Mouse (Mus musculus): Measurements from ENCODE around the gene Gm4869. TPM values are rescaled to one million over a fixed set of nuclear protein-coding genes. Genes with fewer than 3 reads are reported as not detected.

The Gm4869 gene
- total and polyA plus RNA-seq, 3 experiments: 0.03 to 0.14 (median 0.10) TPM

DNA sequence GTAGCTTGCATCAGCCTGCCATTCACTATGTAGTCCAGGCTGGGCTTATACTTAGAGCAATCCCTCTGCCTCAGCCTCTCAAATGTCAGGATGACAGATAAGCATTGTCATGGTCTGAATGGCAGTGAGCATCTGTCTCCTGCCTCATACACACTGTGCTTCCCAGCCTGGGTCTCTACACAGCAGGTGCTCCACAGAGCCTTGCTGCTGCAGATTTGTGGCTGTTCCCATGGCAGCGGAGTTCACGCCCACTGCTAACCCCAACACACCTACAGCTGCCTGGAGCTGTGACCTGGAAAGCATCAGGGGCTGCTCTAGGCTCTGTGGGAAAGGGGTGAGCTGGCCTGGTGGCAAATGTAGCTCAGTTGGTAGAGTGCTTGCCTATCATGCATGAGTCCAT is 19.5 kb downstream of the Gm4869 start:
- DNase-seq: no peak

DNA sequence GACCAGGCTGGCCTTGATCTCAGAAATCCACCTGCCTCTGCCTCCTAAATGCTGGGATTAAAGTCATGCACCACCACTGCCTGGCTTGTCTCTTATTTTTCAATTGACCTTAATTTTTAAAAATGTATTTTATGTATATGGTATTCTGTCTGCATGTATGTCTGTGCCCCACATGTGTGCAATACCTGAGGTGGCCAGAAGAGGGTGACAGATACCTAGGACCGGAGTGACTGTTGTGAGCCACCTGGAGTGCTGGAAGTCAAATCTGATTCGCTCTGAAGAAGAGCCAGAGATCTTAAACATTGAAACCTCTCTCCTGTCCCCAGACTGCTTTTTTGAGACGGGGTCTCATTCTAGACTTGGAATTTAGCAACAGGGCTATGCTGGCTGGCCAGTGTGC is 26.9 kb downstream of the Gm4869 start:
- no peak for DNase-seq

DNA sequence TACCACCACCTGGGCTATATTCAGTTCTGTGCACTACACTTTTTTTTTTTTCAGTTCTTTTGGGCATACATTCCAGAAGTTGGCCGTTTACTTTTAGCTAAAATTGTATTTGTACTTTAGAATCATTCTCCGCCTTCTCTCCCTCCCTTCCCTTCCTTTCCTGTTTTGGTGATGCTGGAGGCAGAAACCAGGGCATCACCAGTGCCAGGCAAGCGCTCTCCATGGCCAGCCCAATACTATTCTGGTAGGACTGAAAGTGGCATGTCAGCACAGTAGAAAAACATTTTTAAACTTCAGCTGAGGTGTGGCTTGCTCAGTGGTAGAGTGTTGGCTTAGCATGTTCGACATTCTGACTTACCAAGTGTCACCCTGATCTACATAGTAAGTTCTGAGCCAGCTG is 36.0 kb downstream of the Gm4869 start:
- DNase-seq: no peak

DNA sequence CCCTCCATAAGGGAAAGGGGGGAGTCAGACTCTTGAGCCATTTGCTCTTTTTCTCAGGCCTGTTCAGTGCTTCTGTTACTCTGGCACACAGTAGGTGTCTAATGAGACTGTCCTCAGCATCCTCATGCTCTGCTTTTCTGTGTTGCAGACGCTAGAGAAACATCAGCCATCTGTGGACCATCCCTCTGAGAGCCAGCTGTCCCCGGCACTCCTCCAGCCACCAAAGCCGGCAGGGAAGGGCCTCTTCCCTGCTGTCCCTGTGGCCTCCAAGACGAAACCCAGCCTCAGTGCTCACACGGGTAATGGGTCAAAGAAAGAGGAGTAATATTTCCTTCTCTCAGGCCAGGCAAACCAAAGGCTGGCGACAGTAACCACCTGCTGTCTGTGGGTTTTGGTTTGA is 45.7 kb downstream of the Gm4869 start:
- DNase-seq: no peak

DNA sequence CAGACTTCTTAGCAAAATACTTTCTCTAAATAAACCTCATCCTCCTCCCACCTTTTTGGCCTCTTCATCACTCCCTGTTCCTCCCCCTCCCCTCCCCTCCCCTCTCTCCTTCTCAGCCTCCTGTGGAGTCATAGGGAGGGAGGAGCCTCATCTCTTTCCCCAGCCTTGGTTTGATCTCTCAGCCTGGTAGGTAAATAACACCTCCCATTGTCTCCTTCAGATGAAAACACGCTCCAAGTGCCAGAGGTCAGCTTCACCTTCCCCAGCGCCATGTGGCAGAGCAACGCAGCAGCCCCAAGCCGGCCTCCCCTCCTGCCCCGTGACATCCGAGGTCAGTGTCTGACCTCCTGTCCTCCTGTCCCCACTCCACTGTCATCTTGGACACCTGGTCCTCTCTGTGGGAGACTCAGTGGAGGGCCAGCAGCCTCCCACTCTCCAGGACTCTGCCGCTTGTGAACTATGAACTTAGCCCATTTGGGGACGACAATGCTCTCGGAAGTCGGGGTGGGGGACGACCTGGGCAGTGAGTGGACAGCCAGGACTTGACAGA is 47.3 kb downstream of the Gm4869 start:
- DNase-seq: no peak

DNA sequence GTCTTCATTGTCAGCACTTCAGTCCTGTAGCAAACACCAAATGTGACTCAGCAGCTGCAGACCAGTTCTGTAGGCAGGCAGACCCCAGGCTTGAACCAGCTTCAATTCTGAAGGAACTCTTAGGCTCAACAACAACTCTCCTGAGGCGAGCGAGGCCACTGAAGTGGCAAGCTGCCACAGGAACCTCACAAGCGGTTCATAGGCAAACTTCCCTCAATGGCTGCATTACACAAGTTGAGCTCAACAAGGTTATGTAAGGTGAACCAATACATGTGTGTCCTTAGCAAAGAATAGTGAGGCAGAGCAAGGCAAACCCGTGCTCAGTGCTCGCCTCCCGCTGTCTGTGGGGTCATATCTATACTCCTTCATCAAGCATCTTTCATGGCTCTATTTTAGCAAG is 52.7 kb downstream of the Gm4869 start:
- DNase-seq: no peak

DNA sequence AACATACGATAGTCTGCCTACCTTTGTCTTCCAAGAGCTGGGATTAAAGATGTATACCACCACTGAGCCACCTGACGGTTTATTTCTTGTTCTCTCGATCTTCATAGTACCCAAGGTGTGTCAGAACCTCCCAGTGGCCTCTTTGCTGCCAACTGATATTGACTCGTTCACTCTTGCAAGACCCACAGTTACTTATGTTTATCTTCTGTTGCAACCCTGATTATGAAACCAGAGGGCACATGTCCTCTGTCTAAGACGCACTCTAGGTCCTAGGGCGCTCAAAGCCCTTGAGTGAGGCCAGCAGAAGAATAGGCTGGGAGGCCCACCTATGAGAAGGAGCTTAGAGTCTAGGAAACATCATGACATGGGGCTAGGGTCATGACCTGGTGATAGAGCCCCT is 55.3 kb downstream of the Gm4869 start:
- DNase-seq: no peak

DNA sequence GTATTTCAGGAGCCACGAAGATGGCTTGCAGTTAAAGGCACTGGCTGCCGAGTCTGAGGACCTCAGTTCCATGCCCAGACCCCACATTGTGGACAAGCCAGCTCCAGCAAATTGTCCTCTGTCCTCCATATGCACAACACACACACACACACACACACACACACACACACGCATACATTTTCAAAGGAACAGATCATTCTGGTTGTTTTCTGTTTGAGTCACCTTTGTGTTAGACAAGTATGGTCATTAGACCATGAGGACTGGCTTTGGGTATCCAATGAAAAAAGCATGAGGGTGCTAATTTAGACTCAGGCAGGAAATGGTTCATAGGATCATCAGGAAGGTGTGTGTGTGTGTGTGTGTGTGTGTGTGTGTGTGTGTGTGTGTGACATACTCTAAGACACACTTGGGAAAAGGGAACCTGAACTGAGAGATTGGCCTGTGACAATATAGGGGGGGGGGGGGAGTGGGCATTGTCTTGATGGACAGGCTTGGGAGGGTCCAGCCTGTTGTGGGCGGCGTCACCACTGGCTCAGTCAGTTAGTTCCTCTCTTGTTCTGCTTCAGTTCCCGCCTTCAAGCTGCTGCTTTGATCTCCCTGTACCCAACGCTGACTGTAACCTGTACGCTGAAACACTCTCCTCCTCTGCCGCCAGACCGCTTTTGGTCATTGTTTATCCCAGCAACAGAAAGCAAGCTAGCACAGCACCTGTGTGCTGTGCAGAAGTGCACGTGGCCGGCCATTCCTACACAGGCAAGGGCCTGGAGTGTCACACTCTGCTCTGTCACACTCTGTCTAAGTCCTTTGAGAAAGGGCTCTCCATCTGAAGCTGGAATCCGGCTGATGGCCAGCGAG is 56.8 kb downstream of the Gm4869 start:
- DNase-seq: no peak

DNA sequence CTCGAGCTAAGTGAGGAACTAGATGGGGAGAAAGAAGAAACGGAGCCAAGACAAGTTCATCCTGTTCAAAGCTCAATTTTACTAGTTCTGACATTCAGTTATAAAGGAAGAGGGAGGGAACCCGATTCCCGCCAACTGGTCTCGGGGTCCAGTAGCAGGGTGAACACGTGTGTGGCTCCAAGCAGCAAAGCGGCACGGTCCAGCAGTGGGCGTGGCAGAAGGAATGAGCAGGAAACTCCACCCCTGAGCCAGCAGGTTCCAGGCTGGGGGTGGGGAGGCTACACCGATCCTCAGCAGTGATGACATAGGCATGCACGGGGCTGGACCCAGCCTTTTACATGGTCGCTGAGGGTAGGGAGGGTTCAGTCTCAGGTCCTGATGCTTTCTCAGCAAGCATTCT is 57.5 kb downstream of the Gm4869 start:
- peak; percentile 80 for DNase-seq

DNA sequence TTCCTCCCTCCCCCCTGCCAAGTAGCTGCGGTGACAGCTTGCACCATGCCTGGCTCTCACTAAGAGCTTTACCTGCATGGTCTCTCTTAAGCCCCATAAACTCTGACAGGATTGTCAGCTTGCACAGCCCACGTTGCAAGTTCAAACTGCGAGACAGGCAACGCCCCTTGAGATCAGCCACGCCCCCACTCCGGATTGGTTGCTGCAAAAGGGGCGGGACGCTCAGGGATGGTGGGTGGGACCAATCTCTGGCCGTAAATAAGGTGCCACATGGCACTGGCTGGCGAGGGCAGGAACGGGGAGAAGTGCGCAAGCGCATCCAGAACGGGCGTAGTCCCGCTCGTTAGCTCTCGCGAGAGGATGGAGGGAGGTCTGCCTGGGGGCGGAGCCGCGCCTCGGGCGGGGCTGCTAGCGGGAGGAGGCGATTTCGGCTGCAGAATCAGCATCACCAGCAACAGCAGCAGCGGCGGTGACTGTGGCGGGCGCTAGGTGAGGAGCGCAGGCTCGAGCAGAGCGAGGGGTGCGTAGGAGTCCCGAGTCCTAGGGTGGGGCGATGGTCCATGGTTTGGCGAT is 59.8 kb downstream of the Gm4869 start, which contains the start of gene Chst12:
Gene Chst12, plus strand, starts transcription at position 343 of the 573 bp plus-strand sequence.
- peak; percentile 99 for DNase-seq

DNA sequence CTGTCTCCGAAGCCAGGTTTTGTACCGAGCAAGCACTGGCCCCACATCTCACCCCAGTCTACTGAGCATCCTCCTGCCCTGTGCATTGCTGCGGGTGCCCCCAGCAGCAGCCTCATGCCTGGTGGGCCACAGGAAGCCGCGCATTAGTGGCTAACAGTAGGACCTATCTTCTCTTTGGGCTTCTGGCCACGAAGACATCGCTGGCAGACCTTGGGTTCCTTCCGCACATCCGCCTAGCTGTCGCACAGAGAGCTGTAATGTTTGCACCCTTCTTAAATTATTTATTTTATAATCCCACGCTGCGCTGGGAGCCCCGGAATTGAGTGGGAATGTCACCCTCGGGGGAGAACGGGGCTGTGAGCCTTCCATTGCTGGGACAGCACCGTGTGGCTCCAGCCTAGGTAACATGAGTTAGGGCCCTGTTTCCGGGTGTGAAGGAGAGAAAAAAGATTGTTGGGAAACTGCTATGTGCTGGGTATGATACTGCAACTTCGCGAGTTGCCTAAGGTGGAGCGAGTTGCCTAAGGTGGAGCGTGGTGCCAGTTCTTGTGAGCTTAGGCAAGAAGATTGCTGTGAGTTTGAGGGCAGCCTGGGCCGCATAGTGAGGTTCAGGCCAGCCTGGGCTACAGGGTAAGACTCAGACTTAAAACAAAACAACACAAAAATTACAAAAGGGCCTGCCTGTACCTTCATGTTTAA is 60.8 kb downstream of the Gm4869 start:
- DNase-seq: no peak

DNA sequence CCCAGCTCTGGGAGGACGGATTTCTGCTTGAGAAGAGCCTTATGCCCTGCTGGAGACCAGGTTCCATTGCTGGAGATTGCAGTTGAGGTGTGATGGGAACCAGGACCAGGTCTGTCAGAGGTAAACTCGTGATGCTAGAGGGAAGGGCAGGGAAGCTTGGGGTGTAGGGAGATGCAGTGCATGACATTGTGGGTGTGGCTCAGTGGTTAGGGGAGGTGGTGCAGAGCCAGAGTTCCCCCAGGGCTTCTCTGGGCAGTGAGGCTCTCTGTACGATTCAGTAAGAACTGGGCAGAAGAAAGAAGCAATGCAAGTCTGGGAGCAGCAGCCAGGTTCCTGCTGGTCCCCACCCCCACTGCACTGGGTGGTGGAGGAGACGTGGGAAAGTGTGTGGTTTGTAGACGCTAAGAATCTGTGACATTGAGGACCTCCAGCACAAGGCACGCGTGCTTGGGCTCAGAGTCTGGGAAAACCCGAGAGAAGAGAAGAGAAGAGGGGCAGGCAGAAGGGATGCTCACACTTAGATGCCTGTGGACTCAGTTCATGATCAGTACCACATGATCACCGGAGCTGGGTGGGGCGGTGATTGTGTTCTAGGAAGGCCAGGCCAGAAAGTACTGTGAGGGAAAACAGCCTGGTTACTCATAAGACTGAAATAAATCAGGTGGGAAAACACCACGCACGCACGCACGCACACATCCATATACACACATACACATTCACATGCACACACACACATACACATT is 62.2 kb downstream of the Gm4869 start:
- no peak for DNase-seq

DNA sequence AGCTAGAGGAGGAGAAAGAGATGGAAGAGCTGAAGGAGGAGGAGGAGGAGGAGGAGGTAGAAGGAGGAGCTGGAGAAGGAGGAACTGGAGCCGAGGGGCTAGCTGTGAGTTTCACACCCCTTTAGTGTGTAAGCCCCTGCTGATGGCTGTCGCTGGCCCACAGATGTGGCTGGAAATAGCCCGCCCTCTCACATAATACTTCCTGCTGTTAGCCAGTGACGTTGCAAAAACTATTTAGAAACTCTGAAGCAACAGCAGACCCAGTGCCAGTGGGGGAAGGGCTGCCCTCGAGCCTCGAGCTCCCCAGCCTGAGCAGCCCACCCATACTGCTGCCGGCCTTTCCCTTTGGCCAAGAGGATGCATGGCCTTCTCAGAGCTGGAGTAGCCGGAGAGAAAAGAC is 63.2 kb downstream of the Gm4869 start:
- DNase-seq: peak; percentile 44

DNA sequence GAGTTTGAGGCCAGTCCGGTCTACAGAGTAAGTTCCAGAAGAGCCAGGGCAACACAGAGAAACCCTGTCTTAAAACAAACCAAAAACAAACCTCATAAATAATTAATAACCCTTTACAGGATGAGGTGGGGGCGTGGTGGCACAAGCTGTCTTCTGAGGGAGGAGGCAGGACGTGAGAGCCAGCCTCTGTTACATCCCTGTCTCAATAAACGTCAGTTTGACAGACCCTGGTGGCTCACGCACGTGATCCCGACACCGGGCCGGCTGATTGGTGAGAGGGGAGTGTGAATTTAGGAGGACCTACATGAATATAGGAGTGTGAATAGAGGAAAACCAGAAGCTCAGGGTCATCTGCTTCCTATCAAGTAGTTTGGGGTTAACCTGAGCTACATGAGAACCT is 63.8 kb downstream of the Gm4869 start:
- DNase-seq: no peak

DNA sequence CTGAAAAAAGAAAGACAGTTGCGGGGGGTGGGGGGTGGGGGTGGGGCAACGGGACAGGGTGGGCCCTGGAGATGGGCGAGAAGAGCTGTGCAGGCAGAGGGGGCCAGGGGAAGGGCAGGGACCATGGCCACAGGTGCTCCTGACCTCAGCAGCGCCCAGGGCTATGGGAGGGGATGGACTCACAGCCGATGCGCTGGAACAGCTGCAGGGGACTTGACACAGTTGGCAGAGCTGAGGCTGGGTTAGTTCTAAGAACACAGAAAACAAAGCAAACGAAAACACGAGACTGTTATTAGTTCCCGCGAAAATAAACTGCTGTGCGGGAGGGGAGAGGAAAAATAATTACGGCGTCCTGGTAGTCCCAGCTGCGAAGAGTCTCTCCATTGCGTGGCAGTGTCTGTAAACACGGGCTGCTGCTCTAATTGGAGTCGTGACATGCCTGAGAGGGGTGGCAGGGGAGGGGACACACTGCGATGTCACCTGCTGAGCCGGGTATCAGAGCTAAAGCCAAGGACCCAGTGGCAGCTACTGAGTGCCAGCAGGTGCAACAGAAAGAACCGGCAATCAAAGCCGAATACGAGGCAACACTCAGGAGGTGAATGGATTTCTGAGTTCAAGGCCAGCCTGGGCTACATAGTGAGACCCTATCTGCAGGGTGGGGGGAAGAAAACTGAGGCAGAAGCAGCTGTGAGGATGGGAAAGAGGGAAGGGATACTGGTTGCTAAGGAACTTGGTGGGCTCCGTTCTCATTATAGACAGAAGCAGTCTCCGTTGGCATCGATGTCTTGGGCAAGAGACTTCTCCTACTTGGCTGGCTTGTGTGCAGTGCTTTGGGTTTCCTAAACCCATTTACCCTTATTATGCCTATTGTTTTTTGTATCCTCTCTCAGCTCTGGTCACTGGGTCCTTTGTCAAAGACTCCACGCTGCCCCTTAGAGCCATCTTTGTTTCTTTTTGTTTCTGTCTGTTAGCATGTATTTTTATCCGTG is 64.9 kb downstream of the Gm4869 start:
- no peak for DNase-seq

DNA sequence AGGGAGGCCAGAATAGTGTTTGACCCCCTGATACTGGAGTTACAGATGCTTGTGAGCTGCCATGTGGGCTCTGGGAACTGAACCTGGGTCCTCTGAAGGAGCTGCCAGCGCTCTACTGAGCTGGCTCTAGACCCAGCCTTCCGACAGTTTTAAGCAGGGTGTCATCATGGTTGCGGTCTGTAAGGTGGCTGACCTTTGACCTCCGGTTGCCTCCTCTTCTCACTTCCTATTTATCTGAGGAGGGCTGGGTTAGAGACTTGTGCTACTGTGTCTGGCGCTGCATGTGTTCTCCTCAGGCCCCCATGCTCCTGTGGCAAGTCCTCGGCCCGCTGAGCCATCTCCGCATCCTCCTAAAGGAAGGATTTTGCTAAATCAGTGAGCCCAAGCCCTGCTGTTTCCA is 68.5 kb downstream of the Gm4869 start:
- no peak for DNase-seq

DNA sequence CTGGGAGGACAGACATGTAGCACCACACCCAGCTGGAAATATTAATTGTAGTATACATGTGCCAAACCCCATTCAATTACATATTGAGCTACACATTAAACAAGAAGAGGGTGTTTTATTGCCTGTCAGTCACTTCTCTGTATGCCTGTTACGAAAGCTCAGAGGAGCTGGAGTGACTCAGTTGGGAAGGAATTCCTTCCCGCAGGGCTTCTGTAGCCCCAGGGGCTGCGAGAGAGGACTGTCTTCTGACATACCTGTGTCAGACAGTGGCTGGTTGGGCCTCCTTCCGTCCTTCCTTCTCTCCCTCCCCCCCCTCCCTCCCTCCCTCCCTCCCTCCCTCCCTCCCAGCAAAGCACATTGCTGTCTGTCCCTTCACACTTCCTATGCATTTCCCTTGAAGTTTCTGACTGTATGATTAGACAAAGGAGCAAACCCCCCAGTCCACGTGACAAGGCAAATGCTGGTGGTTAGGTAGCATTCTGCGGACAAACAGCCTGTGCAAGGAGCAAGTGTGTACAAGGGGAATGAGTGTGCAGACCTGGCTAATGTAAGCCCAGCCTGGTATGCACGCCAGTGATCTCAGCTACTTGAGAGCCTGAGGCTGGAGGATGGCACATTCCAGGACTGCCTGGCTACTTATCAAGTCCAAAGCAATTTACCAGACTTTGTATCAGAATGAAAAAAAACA is 69.5 kb downstream of the Gm4869 start:
- no peak for DNase-seq

DNA sequence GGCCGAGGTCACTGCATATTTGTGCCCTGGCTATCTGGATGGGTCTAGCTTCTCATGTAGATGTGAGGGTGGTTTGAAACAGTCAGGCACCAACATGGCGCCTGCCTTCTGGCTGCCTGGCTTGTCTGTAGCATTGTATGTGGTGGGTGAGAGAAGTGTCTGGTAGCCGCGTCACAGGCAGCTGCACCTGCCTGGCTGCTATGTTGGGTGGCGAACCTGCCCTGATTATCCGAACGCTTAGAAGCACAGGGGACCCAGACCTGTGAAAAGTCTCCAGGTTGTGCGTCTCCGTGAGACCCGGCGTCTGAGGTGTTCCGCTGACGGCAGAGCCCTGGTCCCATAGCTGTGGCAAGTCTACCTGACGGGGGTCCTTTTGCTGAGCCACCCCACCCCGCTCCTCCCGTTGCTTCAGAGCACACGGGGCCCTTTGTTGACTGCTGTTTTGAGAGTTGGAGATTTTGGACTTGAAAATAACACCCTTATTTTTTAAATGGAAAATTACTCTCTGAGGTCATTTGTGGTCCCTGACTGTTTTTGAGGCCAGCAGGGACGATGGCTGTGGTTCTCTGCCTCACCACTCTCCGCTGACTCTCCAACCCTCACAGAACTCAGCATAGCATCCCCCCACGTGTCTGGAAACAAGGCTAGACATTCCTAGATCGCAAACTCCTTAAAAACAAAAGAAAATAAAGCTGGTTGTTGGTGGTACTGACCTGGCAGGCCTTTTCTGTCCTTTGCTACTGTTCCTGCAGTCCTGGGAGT is 71.9 kb downstream of the Gm4869 start:
- no peak for DNase-seq

DNA sequence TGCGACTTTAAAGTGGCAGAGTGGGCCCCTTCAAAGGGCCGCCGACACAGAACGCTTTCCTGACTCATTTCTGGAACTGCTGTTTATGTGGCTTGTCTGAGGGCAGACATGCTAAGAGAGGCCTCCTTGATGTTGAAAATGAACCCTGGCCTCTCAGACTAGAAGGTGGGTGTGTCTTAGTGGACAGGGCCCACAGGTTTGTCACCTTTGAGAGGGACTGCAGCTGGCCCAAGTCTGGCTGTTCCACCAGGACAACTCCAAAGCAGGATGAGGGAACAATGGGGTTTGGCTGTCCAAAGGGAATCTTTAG is 72.4 kb downstream of the Gm4869 start:
- DNase-seq: no peak

DNA sequence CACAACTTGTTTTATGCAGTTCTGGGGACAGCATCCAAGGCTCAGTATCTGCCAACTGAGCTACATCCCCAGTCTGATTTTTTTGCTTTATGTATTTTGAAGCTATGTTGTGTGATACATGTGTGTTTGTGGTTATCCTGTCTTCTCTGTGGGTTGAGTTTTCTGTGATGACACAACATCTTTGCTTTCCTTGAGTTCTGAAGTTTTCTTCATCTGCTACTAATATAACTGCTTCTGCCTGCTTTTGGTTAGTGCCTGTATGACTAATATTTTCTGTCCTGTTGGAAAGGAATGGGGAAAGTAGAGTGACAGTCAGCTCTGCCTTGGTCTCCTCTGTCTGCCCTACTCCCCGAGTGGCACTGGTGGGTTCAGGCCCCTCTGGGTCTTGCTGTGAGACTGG is 75.8 kb downstream of the Gm4869 start:
- no peak for DNase-seq
